Mouse (Mus musculus) kidney, adult 9 months (tissue): ENCODE data around the gene Sik3.
"Not testable (repeated sequence)": the region's sequence is repeated elsewhere in the genome, so short reads cannot be mapped to it uniquely, and the experiment has no call there.

Source experiments
- DNase-seq: peaks from one replicate; pipeline ENCODE4 v3.0.0; 2022

The Sik3 gene

GRCm38 (mm10) chr9:46112246-46112645 lies 99.6 kb downstream of the Sik3 start:
- peak; percentile 52 for DNase-seq

- no peak for DNase-seq
Observed at GRCm38 (mm10) chr9:46118844-46119385, 106.3 kb downstream of the Sik3 start.

GRCm38 (mm10) chr9:46119943-46120441 lies 107.4 kb downstream of the Sik3 start:
- DNase-seq: peak; percentile 74

- no peak for DNase-seq
Observed at GRCm38 (mm10) chr9:46120468-46121253, 108.0 kb downstream of the Sik3 start.

- DNase-seq: no peak
Observed at GRCm38 (mm10) chr9:46121486-46121885, 108.9 kb downstream of the Sik3 start.

GRCm38 (mm10) chr9:46122731-46123130 lies 110.1 kb downstream of the Sik3 start:
- no peak for DNase-seq

GRCm38 (mm10) chr9:46126295-46126694 lies 113.7 kb downstream of the Sik3 start:
- DNase-seq: peak; percentile 89

- peak; percentile 91 for DNase-seq
Observed at GRCm38 (mm10) chr9:46127326-46127725, 114.7 kb downstream of the Sik3 start.

- DNase-seq: no peak
Observed at GRCm38 (mm10) chr9:46129241-46129640, 116.6 kb downstream of the Sik3 start.

- not testable (repeated sequence) for DNase-seq
Observed at GRCm38 (mm10) chr9:46132821-46133220, 120.2 kb downstream of the Sik3 start.

GRCm38 (mm10) chr9:46138831-46139230 lies 126.2 kb downstream of the Sik3 start:
- no peak for DNase-seq

- DNase-seq: no peak
Observed at GRCm38 (mm10) chr9:46140811-46141210, 128.2 kb downstream of the Sik3 start.

GRCm38 (mm10) chr9:46142031-46142430 lies 129.4 kb downstream of the Sik3 start:
- no peak for DNase-seq

- no peak for DNase-seq
Observed at GRCm38 (mm10) chr9:46142492-46142891, 129.9 kb downstream of the Sik3 start.

GRCm38 (mm10) chr9:46144976-46145375 lies 132.4 kb downstream of the Sik3 start:
- no peak for DNase-seq

GRCm38 (mm10) chr9:46146437-46146836 lies 133.8 kb downstream of the Sik3 start:
- no peak for DNase-seq

GRCm38 (mm10) chr9:46148723-46149122 lies 136.1 kb downstream of the Sik3 start:
- DNase-seq: no peak

- peak; percentile 88 for DNase-seq
Observed at GRCm38 (mm10) chr9:46149392-46149791, 136.8 kb downstream of the Sik3 start.

- peak; percentile 67 for DNase-seq
Observed at GRCm38 (mm10) chr9:46150116-46150515, 137.5 kb downstream of the Sik3 start.

GRCm38 (mm10) chr9:46150890-46151703 lies 138.5 kb downstream of the Sik3 start:
- DNase-seq: no peak

- DNase-seq: no peak
Observed at GRCm38 (mm10) chr9:46151704-46152040, 139.1 kb downstream of the Sik3 start.

- DNase-seq: no peak
Observed at GRCm38 (mm10) chr9:46152067-46153015, 139.7 kb downstream of the Sik3 start.
